Mouse (Mus musculus) hindbrain, embryonic 10.5 days (tissue): ENCODE measurements around the gene Angpt4. TPM values are rescaled to one million over a fixed set of nuclear protein-coding genes. Genes with fewer than 3 reads are reported as not detected.

Source experiments
- DNase-seq: peaks from one replicate; pipeline ENCODE4 v3.0.0-alpha.2; 2017; ENCODE audit warnings: low spot score
- H3K27ac ChIP-seq: fragments of 300-500 bp; sonication (generic); 2 replicates; pipeline ENCODE4 v1.5.1; 2016; ENCODE audit warnings: mild to moderate bottlenecking, moderate library complexity
- H3K27me3 ChIP-seq: fragments of 300-500 bp; sonication (generic); 2 replicates; pipeline ENCODE4 v1.6.1; 2016; ENCODE audit warnings: mild to moderate bottlenecking; ENCODE audit not compliant: poor library complexity, insufficient read depth, severe bottlenecking
- H3K36me3 ChIP-seq: fragments of 300-500 bp; sonication (generic); 2 replicates; pipeline ENCODE4 v1.6.1; 2016; ENCODE audit warnings: mild to moderate bottlenecking, moderate library complexity
- H3K4me1 ChIP-seq: fragments of 300-500 bp; sonication (generic); replicated peaks from 2 replicates; pipeline ENCODE4 v1.6.1; 2016; ENCODE audit warnings: mild to moderate bottlenecking
- H3K4me3 ChIP-seq: fragments of 300-500 bp; sonication (generic); 2 replicates; pipeline ENCODE4 v1.5.1; 2016; ENCODE audit warnings: mild to moderate bottlenecking, moderate library complexity
- H3K9me3 ChIP-seq: fragments of 300-500 bp; sonication (generic); 2 replicates; pipeline ENCODE4 v1.6.1; 2016; ENCODE audit warnings: mild to moderate bottlenecking, moderate library complexity
- WGBS: fragments of 180-500 bp; shearing (Covaris S2); methylation state at CpG from one replicate; pipeline ENCODE4 v1.1.7; 2016; 5-methylcytosine and 5-hydroxymethylcytosine counted together
- polyA plus RNA-seq: library from polyadenylated mRNA; unstranded; fragments of >200 nt; fragmentation: Nextera tagmentation; extraction: Ambion mirVana; gene quantifications from 2 replicates; pipeline ENCODE4 v1.2.1, GENCODE M21; 2016

The Angpt4 gene
- polyA plus RNA-seq, 1 experiment from 2014 or later: 0.22 TPM

DNA sequence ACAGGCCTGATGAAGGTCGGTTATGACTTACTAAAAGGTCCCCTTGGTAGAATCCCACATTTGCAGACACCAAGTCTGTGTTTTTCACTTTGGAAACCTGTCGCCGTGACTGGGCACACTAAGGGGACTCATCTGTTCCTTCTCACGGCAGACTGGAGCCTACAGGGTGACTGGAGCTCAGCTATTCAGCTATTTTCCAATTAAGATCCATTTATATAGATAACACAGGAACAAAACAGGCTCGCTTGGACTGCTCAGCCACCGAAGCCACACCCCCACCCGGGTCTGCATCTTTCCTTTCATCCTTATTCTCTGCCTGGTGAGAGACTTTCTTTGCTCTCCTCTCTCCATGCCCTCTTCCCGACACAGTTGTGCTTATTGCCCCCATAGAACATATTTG lies 10.1 kb downstream of the Angpt4 start:
- peaks cover 45% of the 10 kb centered on the region for H3K4me1 ChIP-seq
- H3K27me3 ChIP-seq: peaks cover 6% of the 10 kb centered on the region; the same call in 1 of the 2 replicates
- no peak for DNase-seq
- 72% methylated on average over 8 of the region's 8 CpGs for WGBS
- H3K36me3 ChIP-seq: no peaks in the 10 kb centered on the region
- no peak overlapping the region for H3K4me3 ChIP-seq
- no peak overlapping the region for H3K27ac ChIP-seq
- H3K9me3 ChIP-seq: no peaks in the 10 kb centered on the region

DNA sequence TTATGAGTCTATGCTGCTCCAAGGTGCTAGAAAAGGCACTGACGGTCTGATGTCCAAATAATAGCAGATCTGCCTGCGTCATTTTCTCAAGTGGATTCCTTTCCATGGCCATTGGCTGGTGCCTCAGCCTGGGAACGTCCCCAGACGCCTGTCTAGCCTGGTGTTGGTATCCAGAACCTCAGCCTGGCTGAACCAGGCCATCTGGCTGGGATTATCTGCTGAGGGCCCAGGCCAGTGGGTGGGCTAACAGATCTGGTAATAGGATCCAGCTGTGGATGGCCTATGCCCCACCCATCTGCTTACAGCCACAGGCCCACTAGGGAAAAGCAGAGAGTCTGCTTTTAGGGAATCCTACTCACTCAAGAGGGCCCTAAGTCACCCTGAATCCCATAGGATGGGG lies 10.6 kb downstream of the Angpt4 start:
- 57% methylated on average over 4 of the region's 4 CpGs for WGBS
- DNase-seq: peak; percentile 36
- peaks cover 39% of the 10 kb centered on the region for H3K4me1 ChIP-seq

DNA sequence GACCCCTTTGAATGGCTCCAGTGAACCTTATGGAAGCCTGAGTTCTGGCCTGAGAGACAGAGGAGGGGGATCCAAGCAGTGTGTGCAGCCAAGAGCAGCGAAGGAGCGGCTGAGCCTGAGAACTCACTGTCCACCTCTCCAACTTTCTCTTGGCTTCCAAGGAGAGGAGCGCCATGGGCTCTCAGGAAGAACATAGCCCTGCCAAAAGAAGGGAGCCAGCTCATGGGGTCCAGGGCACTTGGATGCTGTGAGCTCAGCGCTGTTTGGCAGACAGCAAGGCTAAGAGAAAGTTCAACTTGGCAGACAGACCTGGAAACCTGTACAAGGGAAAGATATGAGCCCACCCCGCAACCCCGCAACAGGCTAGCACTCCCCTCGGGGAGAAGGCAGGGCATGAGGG lies 13.3 kb downstream of the Angpt4 start:
- Histone ChIP-seq H3K27me3 (no peaks in the 10 kb centered on the region), H3K4me1 (peaks cover 36% of the 10 kb centered on the region), H3K27ac (no peak overlapping the region), H3K9me3 (no peaks in the 10 kb centered on the region), H3K36me3 (no peaks in the 10 kb centered on the region), H3K4me3 (no peak overlapping the region)
- 79% methylated on average over 7 of the region's 7 CpGs for WGBS
- DNase-seq: no peak

More for the DNA sequence above, 10.6 kb downstream of the Angpt4 start:
- no peak overlapping the region for H3K4me3 ChIP-seq
- H3K27ac ChIP-seq: no peak overlapping the region
- no peaks in the 10 kb centered on the region for H3K9me3 ChIP-seq
- no peaks in the 10 kb centered on the region for H3K36me3 ChIP-seq
- H3K27me3 ChIP-seq: peaks cover 6% of the 10 kb centered on the region; the same call in 1 of the 2 replicates

DNA sequence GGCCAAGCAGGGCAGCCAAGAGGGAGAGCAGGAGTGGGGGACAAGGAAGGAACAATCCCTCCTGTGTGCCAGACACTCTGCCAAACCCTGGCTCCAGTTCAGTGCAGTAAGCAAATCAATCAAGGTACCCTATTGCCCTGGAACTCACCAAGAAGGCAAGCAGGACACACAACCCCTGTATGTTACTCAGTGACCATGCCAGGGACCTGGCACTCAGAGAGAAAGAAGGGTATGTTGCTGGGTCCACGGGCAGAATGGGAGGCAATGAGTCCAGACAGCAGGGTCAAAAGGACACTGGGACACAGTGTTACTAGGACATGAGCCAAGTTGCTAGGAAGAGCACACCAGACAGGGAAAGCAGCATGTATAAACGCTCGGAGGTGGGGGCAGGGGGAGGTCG lies 14.7 kb downstream of the Angpt4 start:
- Histone ChIP-seq H3K27ac (0 out of 2 replicates have a peak overlapping the region, but pooled peaks have one; percentile 45), H3K36me3 (no peaks in the 10 kb centered on the region), H3K9me3 (no peaks in the 10 kb centered on the region), H3K4me3 (no peak overlapping the region), H3K4me1 (peaks cover 31% of the 10 kb centered on the region), H3K27me3 (no peaks in the 10 kb centered on the region)
- WGBS: 71% methylated on average over 4 of the region's 4 CpGs
- no peak for DNase-seq

DNA sequence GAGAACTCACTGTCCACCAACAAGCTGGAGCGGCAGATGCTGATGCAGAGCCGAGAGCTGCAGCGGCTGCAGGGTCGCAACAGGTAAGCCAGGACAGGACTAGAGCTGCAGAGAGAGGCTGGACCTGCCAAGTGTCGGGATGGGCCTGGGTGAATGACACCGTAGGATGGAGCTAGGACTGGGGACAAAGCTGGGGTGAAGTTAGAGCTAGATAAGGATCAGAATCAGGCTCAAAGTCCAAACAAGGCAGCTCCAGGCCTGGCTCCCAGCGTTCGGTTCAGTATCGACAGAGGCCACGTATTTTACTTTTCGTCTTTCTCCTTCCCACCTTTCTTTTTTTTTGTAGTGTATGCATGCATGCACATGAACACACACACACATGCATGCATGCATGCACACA lies 16.1 kb downstream of the Angpt4 start:
- Histone ChIP-seq H3K4me3 (no peak overlapping the region), H3K9me3 (no peaks in the 10 kb centered on the region), H3K36me3 (no peaks in the 10 kb centered on the region), H3K4me1 (peaks cover 18% of the 10 kb centered on the region), H3K27me3 (no peaks in the 10 kb centered on the region), H3K27ac (no peak overlapping the region)
- WGBS: 91% methylated on average over 11 of the region's 11 CpGs
- no peak for DNase-seq

DNA sequence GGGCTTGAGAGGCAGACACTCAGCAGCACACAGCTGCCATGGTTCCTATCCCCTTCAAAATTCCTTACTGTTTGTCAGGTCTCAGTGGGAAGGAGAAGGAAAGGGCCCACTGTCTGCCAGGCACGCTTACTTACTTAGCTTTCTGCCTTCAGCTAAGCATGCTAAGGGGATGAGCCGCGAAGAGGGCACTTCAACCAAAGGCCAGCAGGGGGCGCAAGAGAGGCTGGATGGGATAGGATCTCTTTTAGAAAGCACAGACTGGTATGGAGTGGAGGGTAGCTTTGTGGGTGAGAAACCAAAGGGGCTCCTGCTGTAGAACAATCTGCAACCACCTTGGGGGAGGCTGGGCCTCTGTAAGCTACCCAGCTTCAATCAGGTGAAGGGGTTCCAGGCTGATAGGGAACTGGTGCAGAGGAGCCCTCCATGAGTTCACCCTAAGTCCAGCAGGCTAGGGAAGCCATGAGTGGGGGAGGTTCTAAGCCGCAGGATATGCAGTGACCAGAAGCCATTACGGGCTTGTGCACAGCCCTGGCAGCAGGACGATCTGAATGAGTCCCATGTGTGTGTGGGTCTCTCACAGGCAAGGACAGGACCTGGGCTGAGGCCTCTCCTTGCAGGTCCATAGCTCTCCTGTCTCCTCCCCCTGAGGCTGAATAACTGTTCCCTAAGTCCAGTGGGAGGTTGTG lies 19.5 kb downstream of the Angpt4 start:
- Histone ChIP-seq H3K27ac (0 out of 2 replicates have a peak overlapping the region, but pooled peaks have one; percentile 25), H3K4me1 (peaks cover 10% of the 10 kb centered on the region; the same call in 1 of the 2 replicates)
- 37% methylated on average over 7 of the region's 7 CpGs for WGBS

DNA sequence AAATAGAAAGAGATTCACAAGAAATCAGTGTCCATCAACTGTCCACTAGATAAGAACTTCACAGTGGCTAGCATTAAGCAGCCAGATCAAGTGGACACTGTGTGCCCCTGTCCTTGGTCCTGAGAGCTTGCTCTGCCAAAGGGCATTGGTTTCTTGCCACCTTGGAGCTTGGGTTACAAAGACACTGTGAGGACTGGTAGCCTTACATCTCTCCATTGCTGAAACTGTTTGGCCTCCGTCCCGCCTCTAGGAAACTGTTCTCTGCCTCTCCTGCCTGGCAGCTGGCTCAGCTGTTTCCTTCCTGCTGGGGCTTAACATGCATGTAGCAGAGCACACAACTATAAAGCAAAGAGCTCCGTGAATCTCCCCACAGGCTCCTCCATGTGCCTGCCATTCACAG lies 26.9 kb downstream of the Angpt4 start:
- no peak for DNase-seq
- 50% methylated on average over 3 of the region's 3 CpGs for WGBS
- Histone ChIP-seq H3K4me3 (no peak overlapping the region), H3K27me3 (no peaks in the 10 kb centered on the region), H3K27ac (no peak overlapping the region), H3K4me1 (peaks cover 13% of the 10 kb centered on the region), H3K36me3 (no peaks in the 10 kb centered on the region), H3K9me3 (no peaks in the 10 kb centered on the region)

More for the DNA sequence above, 19.5 kb downstream of the Angpt4 start:
- H3K4me3 ChIP-seq: no peak overlapping the region
- no peaks in the 10 kb centered on the region for H3K9me3 ChIP-seq
- no peaks in the 10 kb centered on the region for H3K36me3 ChIP-seq
- H3K27me3 ChIP-seq: no peaks in the 10 kb centered on the region
- DNase-seq: peak; percentile 89

DNA sequence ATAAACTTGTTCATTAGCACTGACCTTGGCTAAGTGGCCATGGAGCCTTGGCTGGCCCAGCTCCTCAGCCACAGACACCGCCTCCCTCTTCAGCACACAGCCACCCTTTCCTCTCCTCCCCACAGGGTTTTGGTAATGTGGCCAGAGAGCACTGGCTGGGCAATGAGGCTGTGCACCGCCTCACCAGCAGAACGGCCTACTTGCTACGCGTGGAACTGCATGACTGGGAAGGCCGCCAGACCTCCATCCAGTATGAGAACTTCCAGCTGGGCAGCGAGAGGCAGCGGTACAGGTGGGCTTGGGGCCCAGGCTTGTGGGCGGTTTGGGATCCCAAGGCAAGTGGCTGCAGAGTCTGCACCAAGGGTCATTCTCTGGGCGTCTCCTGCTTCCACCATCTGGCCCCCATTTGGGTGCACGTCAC lies 27.8 kb downstream of the Angpt4 start:
- Histone ChIP-seq H3K9me3 (no peaks in the 10 kb centered on the region), H3K4me3 (no peak overlapping the region), H3K27ac (no peak overlapping the region; the same call in 1 of the 2 replicates), H3K27me3 (no peaks in the 10 kb centered on the region), H3K36me3 (no peaks in the 10 kb centered on the region), H3K4me1 (peaks cover 13% of the 10 kb centered on the region)
- DNase-seq: no peak
- WGBS: 75% methylated on average over 11 of the region's 11 CpGs

DNA sequence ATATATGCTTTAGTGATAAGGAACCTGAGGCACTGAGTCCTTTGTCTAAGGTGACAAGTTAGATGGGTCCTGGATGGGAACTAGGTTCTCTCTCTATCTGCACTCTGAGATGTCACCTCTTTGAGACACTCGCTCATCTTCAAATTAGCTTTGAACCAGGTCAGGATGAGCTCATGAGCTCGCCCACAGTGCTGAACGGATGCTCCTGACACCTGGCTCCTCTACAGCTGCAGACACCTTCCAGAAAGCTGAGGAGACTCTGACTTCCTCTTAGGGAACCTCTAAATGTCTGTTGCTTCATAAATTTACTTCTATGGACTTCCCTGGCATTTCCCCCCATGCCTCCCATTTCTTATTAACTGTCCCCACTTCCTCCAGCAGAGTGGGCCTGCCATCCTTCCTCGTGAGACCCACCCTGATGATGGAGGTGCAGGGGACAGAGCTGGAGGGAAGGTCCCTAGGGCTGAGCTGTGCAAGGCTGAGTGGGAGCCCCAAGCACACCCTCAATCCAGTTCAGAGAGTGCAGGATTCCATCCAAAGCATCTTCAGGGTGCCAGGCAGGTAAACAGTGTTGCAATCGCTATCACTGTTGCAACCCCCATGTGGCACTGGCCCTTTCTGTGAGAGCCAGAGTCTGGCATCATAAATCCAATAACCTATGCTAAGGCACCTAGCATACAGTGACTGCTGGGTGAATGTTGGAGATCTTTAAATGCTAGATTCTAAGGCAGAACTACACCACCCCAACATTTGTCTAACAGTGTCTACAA lies 28.8 kb downstream of the Angpt4 start:
- Histone ChIP-seq H3K27me3 (no peaks in the 10 kb centered on the region), H3K4me3 (no peak overlapping the region), H3K36me3 (no peaks in the 10 kb centered on the region), H3K27ac (no peak overlapping the region), H3K4me1 (peaks cover 13% of the 10 kb centered on the region), H3K9me3 (no peaks in the 10 kb centered on the region)
- 83% methylated on average over 5 of the region's 5 CpGs for whole genome bisulfite sequencing
- no peak for DNase-seq

DNA sequence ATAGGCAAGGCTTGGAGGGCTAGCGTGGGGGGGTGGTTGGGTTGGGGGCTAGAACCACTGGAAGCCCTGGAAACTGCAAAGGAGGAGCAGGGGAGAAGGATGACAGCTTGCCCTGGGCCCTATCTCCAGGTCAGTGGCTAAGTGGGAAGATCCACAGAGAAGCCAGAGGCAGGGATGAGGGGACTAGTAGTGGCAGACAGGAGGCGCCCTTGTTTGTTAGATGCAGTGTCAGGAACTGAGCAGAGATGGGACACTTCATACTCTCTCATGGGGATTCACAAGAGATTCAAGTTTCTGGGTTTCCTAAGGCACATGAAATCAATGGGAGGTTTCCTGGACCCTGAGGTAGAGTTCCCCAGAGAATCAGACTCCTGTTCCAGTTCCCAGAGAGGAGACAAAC lies 30.3 kb downstream of the Angpt4 start:
- Histone ChIP-seq H3K4me3 (no peak overlapping the region), H3K9me3 (no peaks in the 10 kb centered on the region), H3K4me1 (peaks cover 13% of the 10 kb centered on the region), H3K27ac (no peak overlapping the region), H3K36me3 (no peaks in the 10 kb centered on the region), H3K27me3 (no peaks in the 10 kb centered on the region)
- 37% methylated on average over 2 of the region's 2 CpGs for WGBS
- DNase-seq: no peak

DNA sequence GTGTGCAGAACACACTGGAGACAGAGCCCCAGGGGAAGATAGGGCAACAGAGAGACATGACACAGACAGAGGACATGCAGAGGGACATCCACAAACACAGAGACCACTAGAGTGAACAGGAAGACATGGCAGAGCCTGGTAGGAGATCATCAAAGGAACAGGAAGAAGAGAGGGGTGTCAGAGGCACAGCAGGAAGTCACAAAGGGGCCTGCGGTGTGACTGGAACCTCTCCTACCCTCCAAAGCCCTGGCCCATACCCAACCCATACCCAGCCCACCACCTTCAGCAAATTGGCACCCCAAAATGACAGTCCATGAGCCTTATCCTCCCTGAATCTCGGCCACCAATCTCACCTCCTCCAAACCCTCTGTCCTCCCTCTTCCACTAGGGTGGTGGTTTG lies 33.1 kb downstream of the Angpt4 start:
- DNase-seq: no peak
- H3K27me3 ChIP-seq: no peaks in the 10 kb centered on the region
- WGBS: 59% methylated on average over 2 of the region's 2 CpGs
- peaks cover under 1% of the 10 kb centered on the region for H3K4me1 ChIP-seq
- no peaks in the 10 kb centered on the region for H3K9me3 ChIP-seq
- H3K4me3 ChIP-seq: no peak overlapping the region
- H3K27ac ChIP-seq: no peak overlapping the region
- H3K36me3 ChIP-seq: no peaks in the 10 kb centered on the region

DNA sequence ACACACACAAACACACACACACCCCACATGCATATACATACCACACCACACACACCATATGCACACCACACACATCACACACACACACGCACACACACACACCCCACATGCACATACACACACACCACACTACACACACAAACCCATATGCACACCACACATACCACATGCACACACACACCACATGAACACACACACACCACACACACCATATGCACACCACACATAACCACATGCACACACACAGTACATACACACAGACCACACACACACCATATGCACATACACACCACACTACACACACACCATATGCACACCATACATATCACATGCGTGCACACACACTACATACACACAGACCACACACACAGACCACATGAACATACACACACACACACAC lies 36.6 kb downstream of the Angpt4 start:
- Histone ChIP-seq H3K9me3 (no peaks in the 10 kb centered on the region), H3K36me3 (no peaks in the 10 kb centered on the region), H3K27ac (no peak overlapping the region), H3K4me1 (no peaks in the 10 kb centered on the region; the same call in 1 of the 2 replicates), H3K4me3 (no peak overlapping the region), H3K27me3 (no peaks in the 10 kb centered on the region)
- no peak for DNase-seq
- 91% methylated on average over 2 of the region's 2 CpGs for whole genome bisulfite sequencing

DNA sequence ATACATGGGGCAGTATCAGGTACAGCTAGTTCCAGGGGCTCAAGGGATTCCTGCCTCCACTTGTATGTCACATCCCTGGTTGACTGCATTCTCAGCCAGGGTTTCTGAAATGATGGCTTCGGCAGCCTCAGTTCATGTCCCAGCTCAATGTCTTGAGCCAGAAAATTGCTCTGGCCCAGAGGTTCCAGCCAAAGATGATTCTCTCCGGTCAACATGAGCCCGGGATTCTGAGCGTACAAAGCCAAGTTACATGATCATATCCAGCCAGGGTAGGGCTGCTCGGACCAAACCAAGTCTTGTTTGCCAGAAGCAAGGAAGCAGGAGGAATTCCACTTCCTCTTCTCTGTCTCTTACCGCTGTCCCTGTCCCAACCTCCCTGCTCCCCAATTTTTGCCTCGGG lies 37.3 kb downstream of the Angpt4 start:
- no peak for DNase-seq
- no peak overlapping the region for H3K4me3 ChIP-seq
- no peak overlapping the region for H3K27ac ChIP-seq
- no peaks in the 10 kb centered on the region for H3K9me3 ChIP-seq
- WGBS: 85% methylated on average over 7 of the region's 7 CpGs
- H3K27me3 ChIP-seq: no peaks in the 10 kb centered on the region
- H3K4me1 ChIP-seq: no peaks in the 10 kb centered on the region; the same call in 1 of the 2 replicates
- H3K36me3 ChIP-seq: no peaks in the 10 kb centered on the region
